Mouse (Mus musculus) limb, embryonic 14.5 days (tissue): ENCODE measurements around the gene Wdr18. TPM values are rescaled to one million over a fixed set of nuclear protein-coding genes. Genes with fewer than 3 reads are reported as not detected.

Source experiments
- ATAC-seq: fragments of 200-750 bp; cut with Nextera tagmentation; 2 replicates; pipeline ENCODE4 v1.8.0; 2017; ENCODE audit warnings: low read depth, moderate number of reproducible peaks, moderate TSS enrichment; ENCODE audit not compliant: low FRiP score
- DNase-seq: peaks from one replicate; pipeline ENCODE4 v3.0.0-alpha.2; 2015; ENCODE audit warnings: low spot score
- H3K27ac ChIP-seq: fragments of 300-500 bp; sonication (generic); replicated peaks from 2 replicates; pipeline ENCODE4 v1.5.1; 2014; ENCODE audit warnings: low read depth, mild to moderate bottlenecking, low read length, moderate library complexity, mixed read lengths
- H3K27me3 ChIP-seq: fragments of 300-500 bp; sonication (generic); 2 replicates; pipeline ENCODE4 v1.6.1; 2014; ENCODE audit warnings: low read length, mixed read lengths; ENCODE audit not compliant: control insufficient read depth, insufficient read depth
- H3K36me3 ChIP-seq: fragments of 300-500 bp; sonication (generic); 2 replicates; pipeline ENCODE4 v1.6.1; 2014; ENCODE audit warnings: mild to moderate bottlenecking, low read length, moderate library complexity, mixed read lengths; ENCODE audit not compliant: control insufficient read depth, insufficient read depth
- H3K4me1 ChIP-seq: fragments of 300-500 bp; sonication (generic); 2 replicates; pipeline ENCODE4 v1.6.1; 2014; ENCODE audit warnings: antibody characterized with exemption, low read length, mixed read lengths; ENCODE audit not compliant: control insufficient read depth, insufficient read depth
- H3K4me2 ChIP-seq: fragments of 300-500 bp; sonication (generic); replicated peaks from 2 replicates; pipeline ENCODE4 v1.6.1; 2014; ENCODE audit warnings: low read depth, mild to moderate bottlenecking, low read length, moderate library complexity; ENCODE audit not compliant: severe bottlenecking
- H3K4me3 ChIP-seq: fragments of 300-500 bp; sonication (generic); replicated peaks from 2 replicates; pipeline ENCODE4 v1.5.1; 2014; ENCODE audit warnings: low read length
- H3K9ac ChIP-seq: fragments of 300-500 bp; sonication (generic); 2 replicates; pipeline ENCODE4 v1.6.1; 2014; ENCODE audit warnings: mild to moderate bottlenecking, low read depth, low read length, moderate library complexity; ENCODE audit not compliant: severe bottlenecking
- H3K9me3 ChIP-seq: fragments of 300-500 bp; sonication (generic); 2 replicates; pipeline ENCODE4 v1.6.1; 2016; ENCODE audit warnings: low read length; ENCODE audit not compliant: control insufficient read depth
- POLR2A ChIP-seq: fragments of 200-500 bp; IDR thresholded peaks from 2 replicates; pipeline ENCODE4 v1.8.0; 2012; ENCODE audit warnings: inconsistent platforms, mild to moderate bottlenecking, moderate library complexity, borderline replicate concordance; ENCODE audit not compliant: insufficient read depth, insufficient read length; ENCODE audit errors: extremely low read depth
- WGBS: fragments of 180-500 bp; shearing (Covaris S2); extraction: QIAGEN DNeasy Blood & Tissue Kit; methylation state at CpG from one replicate; pipeline ENCODE4 v1.1.7; 2014; 5-methylcytosine and 5-hydroxymethylcytosine counted together
- polyA plus RNA-seq, 2 experiments: library from polyadenylated mRNA; depleted of rRNA in 1 of 2; stranded (reverse) in 1 of 2; unstranded in 1 of 2; fragments of >200 nt; fragmentation: Nextera tagmentation in 1 of 2; extraction: Ambion mirVana in 1 of 2; gene quantifications; 2 replicates each; pipeline versions ENCODE4 v1.2.1 to v1.2.3; 2012 to 2014

The Wdr18 gene
- polyA plus RNA-seq, 2 experiments = 58.7 to 106 TPM

DNA sequence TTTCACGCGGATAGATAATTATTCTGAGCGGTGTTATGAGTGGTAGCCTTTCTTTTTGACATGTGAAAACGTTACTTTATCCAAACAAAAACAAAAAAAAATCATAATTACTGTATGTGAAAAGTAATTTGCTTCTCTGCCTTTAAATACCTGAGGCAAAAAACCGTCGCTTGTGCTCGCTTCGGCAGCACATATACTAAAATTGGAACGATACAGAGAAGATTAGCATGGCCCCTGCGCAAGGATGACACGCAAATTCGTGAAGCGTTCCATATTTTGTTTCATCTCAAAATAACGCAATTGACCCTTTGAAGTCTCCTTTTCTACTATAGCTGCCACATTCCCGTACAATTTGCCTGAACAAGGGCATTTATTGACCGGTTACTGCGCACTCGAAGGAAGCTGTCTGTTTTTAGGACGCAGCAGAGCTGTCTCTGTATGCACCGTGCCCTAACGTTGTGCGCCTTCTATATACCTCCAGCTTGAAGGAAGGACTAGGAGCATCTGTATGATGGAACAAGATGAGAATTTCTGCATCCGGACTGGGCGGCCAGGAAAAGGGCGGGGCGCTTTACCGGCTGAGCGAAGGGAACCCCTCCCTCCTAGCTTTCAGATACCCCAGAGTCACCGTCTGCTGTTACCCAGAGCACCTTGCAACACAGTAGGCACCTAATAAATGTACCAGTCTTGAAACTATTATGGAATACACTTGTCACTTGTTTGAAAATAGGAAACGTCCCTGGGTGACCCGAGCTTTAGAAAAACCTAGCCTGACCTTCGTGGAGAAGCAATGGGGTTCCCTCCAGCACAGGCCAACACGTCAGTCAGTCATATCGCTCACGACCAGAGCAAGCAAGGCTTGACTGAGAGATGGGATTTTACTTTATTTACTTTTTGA is 25.6 kb downstream of the Wdr18 start:
- H3K4me1 ChIP-seq = peaks cover 44% of the 10 kb centered on the region
- no peak for TF ChIP-seq POLR2A
- peak overlapping the region; percentile 85 for H3K4me2 ChIP-seq
- peak overlapping the region; percentile 72 for H3K9ac ChIP-seq
- peaks cover 7% of the 10 kb centered on the region; the same call in 1 of the 2 replicates for H3K36me3 ChIP-seq
- peak; percentile 67 for DNase-seq
- 4% methylated on average over 35 of the region's 35 CpGs for WGBS
- H3K27ac ChIP-seq = peak overlapping the region; percentile 96
- H3K9me3 ChIP-seq = no peaks in the 10 kb centered on the region
- H3K27me3 ChIP-seq = no peaks in the 10 kb centered on the region
- peak overlapping the region; percentile 68 for H3K4me3 ChIP-seq
- ATAC-seq = no peak

DNA sequence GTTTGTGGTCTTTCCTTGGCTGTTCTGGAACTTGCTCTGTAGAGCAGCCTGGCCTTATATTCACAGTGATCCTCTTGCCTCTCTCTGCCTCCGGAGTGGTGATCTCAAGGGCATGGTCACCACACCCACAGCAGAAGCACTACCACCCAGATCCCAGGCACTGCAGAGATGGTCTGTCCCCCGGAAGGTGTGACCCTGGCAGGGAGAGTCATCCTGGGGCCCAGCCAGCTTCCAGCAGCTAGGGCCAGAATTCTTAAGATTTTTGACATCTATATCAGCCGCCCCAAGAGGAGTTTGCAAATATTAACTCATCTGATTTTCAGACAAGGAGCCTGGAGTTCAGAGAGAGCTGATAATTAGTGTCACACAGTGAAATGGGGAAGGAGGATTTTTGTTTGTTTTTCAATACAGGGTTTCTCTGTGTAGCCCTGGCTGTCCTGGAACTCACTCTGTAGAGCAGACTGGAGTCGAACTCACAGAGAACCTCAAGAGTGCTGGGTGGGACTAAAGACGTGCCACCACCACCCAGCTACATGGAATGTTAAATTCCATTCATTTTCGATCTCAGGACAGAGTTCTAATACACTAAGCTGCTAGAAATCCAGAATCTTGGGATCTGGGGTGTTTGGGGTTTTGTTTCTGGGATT is 26.4 kb downstream of the Wdr18 start:
- DNase-seq = no peak

DNA sequence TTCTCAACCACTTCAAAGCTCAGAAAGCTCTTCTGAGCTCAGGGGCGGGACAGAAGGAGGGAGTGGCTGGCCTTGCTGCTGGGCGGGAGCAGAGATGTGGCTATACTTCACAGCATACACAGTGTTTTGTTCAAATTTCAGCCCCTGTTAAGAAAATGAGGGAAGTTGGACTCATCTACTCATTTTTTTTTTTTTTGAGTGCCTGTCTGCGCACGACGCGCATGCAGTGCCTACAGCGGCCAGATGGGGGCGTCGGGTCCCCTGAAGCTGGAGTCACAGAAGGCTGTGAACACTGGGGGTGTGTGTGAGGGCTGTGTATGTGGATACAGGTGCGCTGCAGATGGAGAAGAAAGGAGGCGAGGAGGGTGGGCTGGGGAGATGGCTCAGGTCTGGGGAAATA is 27.0 kb downstream of the Wdr18 start:
- DNase-seq (peak; percentile 79), ATAC-seq (no peak)
- WGBS = 4% methylated on average over 11 of the region's 11 CpGs
- Histone ChIP-seq H3K4me1 (peaks cover 44% of the 10 kb centered on the region), H3K9ac (no peak overlapping the region), H3K27ac (peak overlapping the region; percentile 67; the same call in 1 of the 2 replicates), H3K36me3 (peaks cover 14% of the 10 kb centered on the region), H3K4me3 (0 out of 2 replicates have a peak overlapping the region, but pooled peaks have one; percentile 5), H3K27me3 (no peaks in the 10 kb centered on the region), H3K9me3 (no peaks in the 10 kb centered on the region), H3K4me2 (peak overlapping the region; percentile 72)
- no peak for TF ChIP-seq POLR2A

More for the DNA sequence above, 26.4 kb downstream of the Wdr18 start:
- H3K36me3 ChIP-seq = peaks cover 10% of the 10 kb centered on the region
- H3K4me2 ChIP-seq = peak overlapping the region; percentile 85
- H3K9me3 ChIP-seq = no peaks in the 10 kb centered on the region
- peaks cover 44% of the 10 kb centered on the region for H3K4me1 ChIP-seq
- peak overlapping the region; percentile 96; the same call in 1 of the 2 replicates for H3K27ac ChIP-seq
- H3K27me3 ChIP-seq = no peaks in the 10 kb centered on the region
- peak overlapping the region; percentile 68 for H3K4me3 ChIP-seq
- WGBS = 40% methylated on average over 6 of the region's 6 CpGs
- H3K9ac ChIP-seq = no peak overlapping the region
- no peak for TF ChIP-seq POLR2A
- no peak for ATAC-seq

DNA sequence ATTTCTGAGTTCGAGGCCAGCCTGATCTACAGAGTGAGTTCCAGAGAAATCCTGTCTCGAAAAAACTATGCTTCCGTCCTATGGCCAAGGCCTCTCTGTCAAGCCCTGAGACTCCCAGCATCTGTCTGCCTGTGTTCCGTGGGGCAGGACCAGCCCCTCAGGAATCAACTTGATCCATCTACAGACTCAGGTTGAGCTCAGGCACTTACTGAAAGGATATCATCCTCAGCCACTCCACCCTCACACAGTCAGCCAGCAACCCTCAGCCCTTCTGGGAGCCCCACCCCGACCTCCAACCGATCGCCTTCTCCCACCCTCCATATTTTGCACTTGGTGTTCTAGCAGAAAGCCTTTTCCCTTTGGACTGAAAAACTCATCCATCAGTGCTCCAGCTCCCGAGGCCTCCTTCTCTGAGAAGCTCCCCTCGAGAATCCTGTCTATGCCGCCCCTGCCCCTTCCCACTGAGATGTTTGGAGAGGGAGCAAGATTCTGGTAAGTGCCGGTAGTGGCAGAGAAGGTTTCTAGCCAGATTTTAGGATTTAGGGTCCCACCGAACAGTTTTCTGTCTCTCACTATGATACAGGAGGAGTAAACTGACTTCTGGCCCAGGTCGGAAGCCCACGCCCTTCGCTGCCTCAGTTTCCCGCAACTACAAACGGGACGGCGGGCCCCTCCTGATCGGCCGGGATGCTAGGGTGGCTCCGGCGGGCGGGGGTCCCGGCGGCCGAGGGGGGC is 28.0 kb downstream of the Wdr18 start:
- WGBS = 6% methylated on average over 27 of the region's 27 CpGs
- ATAC-seq (no peak), DNase-seq (no peak)
- Histone ChIP-seq H3K9me3 (no peaks in the 10 kb centered on the region), H3K4me3 (peak overlapping the region; percentile 73), H3K27me3 (no peaks in the 10 kb centered on the region), H3K36me3 (peaks cover 23% of the 10 kb centered on the region), H3K9ac (peak overlapping the region; percentile 80), H3K4me2 (peak overlapping the region; percentile 72), H3K27ac (peak overlapping the region; percentile 67), H3K4me1 (peaks cover 38% of the 10 kb centered on the region)
- TF ChIP-seq POLR2A = 0 out of 2 replicates have a peak, but pooled peaks have one; percentile 54
